Mouse (Mus musculus) forebrain, embryonic 11.5 days (tissue): ENCODE results near the gene Sec16a. TPM values are rescaled to one million over a fixed set of nuclear protein-coding genes. Genes with fewer than 3 reads are reported as not detected.
"Not testable (repeated sequence)": the region's sequence is repeated elsewhere in the genome, so short reads cannot be mapped to it uniquely, and the experiment has no call there.

Source experiments
- ATAC-seq: fragments of 200-750 bp; cut with Nextera tagmentation; replicated peaks from 2 replicates; pipeline ENCODE4 v1.8.0; 2017; ENCODE audit warnings: moderate TSS enrichment; ENCODE audit not compliant: low FRiP score
- DNase-seq: peaks from one replicate; pipeline ENCODE4 v3.0.0-alpha.2; 2017; ENCODE audit warnings: low spot score
- H3K27ac ChIP-seq: fragments of 300-500 bp; sonication (generic); 2 replicates; pipeline ENCODE4 v1.5.1; 2014; ENCODE audit warnings: low read depth, low read length
- H3K27me3 ChIP-seq: fragments of 300-500 bp; sonication (generic); 2 replicates; pipeline ENCODE4 v1.6.1; 2014; ENCODE audit warnings: mild to moderate bottlenecking, low read length, mixed read lengths; ENCODE audit not compliant: control insufficient read depth, insufficient read depth
- H3K36me3 ChIP-seq: fragments of 300-500 bp; sonication (generic); 2 replicates; pipeline ENCODE4 v1.6.1; 2014; ENCODE audit warnings: mild to moderate bottlenecking, low read length, moderate library complexity, mixed read lengths; ENCODE audit not compliant: control insufficient read depth, insufficient read depth
- H3K4me1 ChIP-seq: fragments of 300-500 bp; sonication (generic); replicated peaks from 2 replicates; pipeline ENCODE4 v1.6.1; 2014; ENCODE audit warnings: low read length, mixed read lengths; ENCODE audit not compliant: control insufficient read depth, insufficient read depth
- H3K4me2 ChIP-seq: fragments of 300-500 bp; sonication (generic); 2 replicates; pipeline ENCODE4 v1.6.1; 2014; ENCODE audit warnings: low read depth, mild to moderate bottlenecking, low read length, moderate library complexity, mixed read lengths; ENCODE audit not compliant: severe bottlenecking
- H3K4me3 ChIP-seq: fragments of 300-500 bp; sonication (generic); 2 replicates; pipeline ENCODE4 v1.5.1; 2014; ENCODE audit warnings: low read depth, low read length
- H3K9ac ChIP-seq: fragments of 300-500 bp; sonication (generic); 2 replicates; pipeline ENCODE4 v1.6.1; 2014; ENCODE audit warnings: low read length
- H3K9me3 ChIP-seq: fragments of 300-500 bp; sonication (generic); 2 replicates; pipeline ENCODE4 v1.6.1; 2016; ENCODE audit warnings: low read length, mixed read lengths; ENCODE audit not compliant: control insufficient read depth
- WGBS: fragments of 180-500 bp; shearing (Covaris S2); extraction: QIAGEN DNeasy Blood & Tissue Kit; methylation state at CpG from one replicate; pipeline ENCODE4 v1.1.7; 2014; 5-methylcytosine and 5-hydroxymethylcytosine counted together
- polyA plus RNA-seq: library from polyadenylated mRNA; unstranded; fragments of >200 nt; fragmentation: Nextera tagmentation; extraction: Ambion mirVana; gene quantifications from 2 replicates; pipeline ENCODE4 v1.2.1, GENCODE M21; 2014

Sec16a gene
- polyA plus RNA-seq, 1 experiment from 2014 or later, result 40.9 TPM

DNA sequence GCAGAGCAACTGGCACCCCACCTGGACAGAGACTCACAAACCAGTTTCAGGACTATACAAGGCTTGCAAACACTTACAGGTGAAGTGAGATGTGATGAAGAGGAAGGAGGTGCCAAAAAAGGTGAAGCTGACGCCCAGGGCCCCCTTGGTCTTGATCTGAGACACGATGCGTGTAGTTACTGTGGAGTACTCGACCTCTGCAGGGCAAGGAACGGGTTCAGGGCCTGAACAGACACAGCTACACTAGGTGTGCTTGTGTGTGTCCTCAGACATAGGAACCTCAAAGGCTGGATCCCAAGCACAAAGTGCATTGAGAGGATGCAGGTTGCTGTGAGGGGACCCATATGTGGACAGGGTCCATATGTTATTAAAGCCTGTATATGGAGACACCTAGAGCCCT is 44.7 kb downstream of the Sec16a start:
- 87% methylated on average over 5 of the region's 5 CpGs for WGBS
- Histone ChIP-seq H3K4me3 (no peak overlapping the region), H3K4me2 (no peak overlapping the region), H3K9ac (no peak overlapping the region), H3K4me1 (no peaks in the 10 kb centered on the region), H3K27ac (no peak overlapping the region), H3K27me3 (no peaks in the 10 kb centered on the region), H3K9me3 (no peaks in the 10 kb centered on the region), H3K36me3 (peaks cover 19% of the 10 kb centered on the region)
- DNase-seq (no peak), ATAC-seq (no peak)

DNA sequence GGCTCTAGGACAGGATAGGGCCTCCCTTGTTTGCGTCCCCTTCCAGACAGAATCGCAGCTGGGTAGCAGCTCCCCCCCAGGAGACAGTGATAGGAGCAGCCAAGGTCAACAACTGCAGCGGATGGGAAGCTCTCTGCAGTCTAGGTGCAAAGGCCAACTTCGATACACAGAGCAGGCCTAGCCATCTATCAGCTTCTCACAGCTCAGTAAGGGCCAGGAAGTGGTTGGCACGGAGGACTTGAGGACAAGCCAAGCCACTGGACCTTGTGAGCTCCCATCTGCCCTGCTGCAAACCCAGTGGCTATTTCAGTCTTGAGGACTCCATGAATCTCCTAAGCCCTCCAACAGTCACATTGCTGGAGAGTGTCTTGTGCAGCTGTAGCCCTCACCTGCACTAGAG is 45.4 kb downstream of the Sec16a start:
- Histone ChIP-seq H3K27ac (no peak overlapping the region), H3K4me3 (no peak overlapping the region), H3K9ac (no peak overlapping the region), H3K36me3 (peaks cover 25% of the 10 kb centered on the region), H3K4me1 (no peaks in the 10 kb centered on the region), H3K27me3 (no peaks in the 10 kb centered on the region), H3K9me3 (no peaks in the 10 kb centered on the region), H3K4me2 (no peak overlapping the region)
- ATAC-seq (no peak), DNase-seq (no peak)
- WGBS, result 90% methylated on average over 5 of the region's 5 CpGs

DNA sequence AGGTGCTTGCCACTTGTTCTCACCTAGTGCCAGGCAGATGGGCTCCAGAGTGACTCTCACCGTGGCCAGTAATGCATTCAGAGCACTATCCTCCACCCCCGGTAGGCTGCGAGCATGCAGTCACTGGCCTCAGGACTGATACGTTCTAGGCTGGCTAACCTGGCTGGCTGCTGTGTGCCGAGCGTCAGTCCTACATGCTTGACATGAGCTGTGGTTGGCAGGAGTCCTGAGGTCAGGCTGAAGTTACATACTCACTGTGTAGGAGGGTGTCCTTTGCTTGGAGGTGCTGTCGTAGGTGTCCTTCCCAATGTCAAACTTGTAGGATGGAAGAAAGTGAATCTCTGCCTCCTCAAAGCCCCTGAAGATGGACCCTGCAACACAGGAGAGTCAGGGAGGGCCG is 46.0 kb downstream of the Sec16a start:
- ATAC-seq (no peak), DNase-seq (no peak)
- Histone ChIP-seq H3K4me2 (no peak overlapping the region), H3K4me1 (no peaks in the 10 kb centered on the region), H3K27me3 (no peaks in the 10 kb centered on the region), H3K27ac (no peak overlapping the region), H3K36me3 (peaks cover 29% of the 10 kb centered on the region), H3K4me3 (no peak overlapping the region), H3K9ac (no peak overlapping the region), H3K9me3 (no peaks in the 10 kb centered on the region)
- WGBS, result 87% methylated on average over 8 of the region's 8 CpGs

DNA sequence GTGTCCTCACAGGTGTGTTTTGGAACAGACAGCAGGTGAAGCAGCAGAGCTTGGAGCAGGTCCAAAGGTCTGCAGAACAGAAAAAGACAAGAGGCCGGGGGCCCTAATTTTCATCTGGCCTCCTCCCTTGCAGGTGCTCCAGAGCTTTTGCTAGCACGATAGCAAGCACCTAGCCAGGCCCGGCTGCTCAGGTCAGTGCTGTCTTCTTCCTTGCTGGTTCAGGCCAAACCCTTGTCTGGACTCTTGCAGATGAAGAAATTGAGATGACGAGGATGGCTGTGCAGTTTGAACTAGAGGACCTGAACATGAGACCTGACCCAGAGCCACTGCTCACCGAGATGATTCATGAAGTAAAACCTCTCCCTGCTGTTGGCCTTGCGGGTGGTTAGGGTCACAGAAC is 53.4 kb downstream of the Sec16a start:
- Histone ChIP-seq H3K9me3 (no peaks in the 10 kb centered on the region), H3K27ac (no peak overlapping the region), H3K4me1 (peaks cover 11% of the 10 kb centered on the region; the same call in 1 of the 2 replicates), H3K9ac (no peak overlapping the region), H3K36me3 (peaks cover 41% of the 10 kb centered on the region), H3K4me2 (no peak overlapping the region), H3K27me3 (no peaks in the 10 kb centered on the region; the same call in 1 of the 2 replicates), H3K4me3 (no peak overlapping the region)
- no peak for ATAC-seq
- 93% methylated on average over 6 of the region's 6 CpGs for WGBS
- DNase-seq, result no peak

DNA sequence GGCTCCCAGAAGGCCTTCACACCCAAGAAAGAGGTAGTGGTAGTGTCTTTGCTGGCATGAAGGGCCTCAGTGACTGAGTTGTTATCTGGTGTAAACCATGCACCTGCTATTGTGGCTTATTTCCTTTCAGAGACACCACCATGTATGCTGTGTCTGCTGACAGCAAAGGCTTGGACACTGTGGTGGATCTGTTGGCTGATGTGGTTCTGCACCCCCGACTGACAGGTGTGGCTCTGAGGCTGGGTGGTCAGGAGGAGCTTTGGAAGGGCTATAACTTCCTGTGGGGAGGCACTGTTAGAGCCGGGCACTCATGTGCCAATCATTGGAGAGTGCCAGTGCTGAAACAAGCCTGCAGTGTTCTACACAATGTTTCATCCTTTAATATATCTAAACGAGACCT is 54.1 kb downstream of the Sec16a start:
- no peak overlapping the region for H3K27ac ChIP-seq
- 90% methylated on average over 3 of the region's 3 CpGs for WGBS
- no peaks in the 10 kb centered on the region for H3K9me3 ChIP-seq
- no peak overlapping the region for H3K4me2 ChIP-seq
- peaks cover 11% of the 10 kb centered on the region; the same call in 1 of the 2 replicates for H3K4me1 ChIP-seq
- no peak for ATAC-seq
- peaks cover 42% of the 10 kb centered on the region for H3K36me3 ChIP-seq
- H3K4me3 ChIP-seq, result no peak overlapping the region
- no peak for DNase-seq
- no peaks in the 10 kb centered on the region; the same call in 1 of the 2 replicates for H3K27me3 ChIP-seq
- H3K9ac ChIP-seq, result no peak overlapping the region

DNA sequence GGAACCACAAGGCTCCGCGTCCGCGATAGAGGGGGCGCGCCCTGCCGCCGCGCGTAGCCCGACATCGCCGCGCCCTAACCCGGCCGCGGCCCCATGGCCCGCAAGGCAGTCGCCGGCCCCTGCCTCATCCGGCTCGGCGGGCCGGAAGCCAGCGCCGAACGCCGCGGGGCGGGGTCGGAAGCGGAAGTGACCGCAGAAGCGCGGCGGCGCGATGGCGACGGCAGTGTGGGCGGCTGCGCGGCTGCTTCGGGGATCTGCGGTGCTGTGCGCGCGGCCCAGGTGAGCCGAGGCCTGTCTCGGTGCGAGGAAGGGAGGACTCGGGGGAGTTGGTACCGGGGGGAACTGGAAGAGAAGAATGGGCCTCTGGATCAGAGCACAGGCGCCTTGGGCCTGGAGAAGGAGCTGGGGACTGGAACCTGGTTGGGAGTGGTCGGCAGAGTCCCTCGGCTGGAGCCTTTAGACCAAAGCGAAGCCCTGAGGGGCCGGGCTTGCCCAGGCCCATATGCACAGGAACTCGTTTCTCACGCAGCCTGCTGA is 55.8 kb downstream of the Sec16a start, which contains the start of the genes Entr1 and Pmpca:
Entr1 (minus strand) TSS at position 163 of the 537 bp plus-strand sequence.
Pmpca (plus strand) TSS at position 186 of the 537 bp plus-strand sequence.
- ATAC-seq, result peak; percentile 93
- Histone ChIP-seq H3K36me3 (peaks cover 31% of the 10 kb centered on the region), H3K4me2 (peak within 1 kb of the TSS; percentile 94), H3K4me1 (peaks cover 11% of the 10 kb centered on the region; the same call in 1 of the 2 replicates), H3K27ac (peak within 1 kb of the TSS; percentile 62), H3K4me3 (peak within 1 kb of the TSS; percentile 97), H3K27me3 (no peaks in the 10 kb centered on the region; the same call in 1 of the 2 replicates), H3K9ac (peak within 1 kb of the TSS; percentile 85), H3K9me3 (no peaks in the 10 kb centered on the region)
- peak; percentile 90 for DNase-seq
- WGBS, result under 1% methylated on average over 58 of the region's 60 CpGs

DNA sequence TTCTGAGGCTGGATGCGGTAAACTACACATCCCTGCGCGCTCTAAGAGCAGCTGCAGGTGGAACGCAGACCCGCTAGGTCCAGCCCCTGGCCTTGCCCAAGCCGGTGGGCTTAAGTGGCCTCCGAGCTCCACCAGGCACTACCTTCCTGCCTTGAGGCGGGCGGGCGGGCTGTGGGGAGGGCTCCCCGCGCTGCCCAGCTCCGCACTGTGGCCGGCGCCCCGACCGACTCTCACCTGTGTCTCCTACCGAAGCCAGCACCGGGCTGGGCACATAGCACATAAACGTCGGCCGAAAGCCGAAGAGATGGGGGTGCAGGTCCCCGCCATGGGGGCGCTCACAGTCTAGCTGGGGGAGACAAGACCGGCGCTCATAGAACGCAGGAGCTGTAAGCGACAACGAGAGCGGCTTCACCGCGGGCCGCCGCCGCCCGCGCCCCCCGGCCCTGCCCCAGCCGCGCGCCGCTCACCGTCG is 56.3 kb downstream of the Sec16a start:
- WGBS, result under 1% methylated on average over 45 of the region's 45 CpGs
- ATAC-seq (peak; percentile 49), DNase-seq (peak; percentile 73)
- Histone ChIP-seq H3K27ac (peak overlapping the region; percentile 62), H3K27me3 (no peaks in the 10 kb centered on the region; the same call in 1 of the 2 replicates), H3K4me1 (peaks cover 11% of the 10 kb centered on the region; the same call in 1 of the 2 replicates), H3K4me2 (peak overlapping the region; percentile 94), H3K4me3 (peak overlapping the region; percentile 97), H3K36me3 (peaks cover 28% of the 10 kb centered on the region), H3K9ac (peak overlapping the region; percentile 85), H3K9me3 (no peaks in the 10 kb centered on the region)

DNA sequence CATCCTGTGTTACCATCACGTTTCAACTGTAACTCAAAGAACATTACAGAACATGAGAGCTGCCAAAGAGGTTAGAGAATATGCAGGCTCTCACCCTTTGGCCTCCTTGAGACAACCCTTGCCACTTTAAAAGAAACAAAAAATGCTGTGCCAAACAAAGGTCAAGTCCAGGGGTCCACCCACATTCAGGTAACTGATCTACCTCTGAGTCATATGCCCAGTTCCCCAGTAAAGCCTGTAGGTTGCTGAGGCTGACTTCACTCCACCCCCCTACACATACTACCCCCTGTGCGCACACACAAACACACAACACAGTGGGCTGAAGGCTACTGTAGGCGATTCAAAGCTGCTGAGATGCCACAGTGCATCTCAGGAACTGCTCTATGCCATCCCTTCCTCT is 57.3 kb downstream of the Sec16a start:
- H3K9ac ChIP-seq, result no peak overlapping the region
- peaks cover 11% of the 10 kb centered on the region; the same call in 1 of the 2 replicates for H3K4me1 ChIP-seq
- 90% methylated on average over 3 of the region's 3 CpGs for WGBS
- peaks cover 22% of the 10 kb centered on the region for H3K36me3 ChIP-seq
- H3K4me2 ChIP-seq, result peak overlapping the region; percentile 94; the same call in 1 of the 2 replicates
- no peaks in the 10 kb centered on the region; the same call in 1 of the 2 replicates for H3K27me3 ChIP-seq
- ATAC-seq, result no peak
- H3K9me3 ChIP-seq, result no peaks in the 10 kb centered on the region
- H3K4me3 ChIP-seq, result no peak overlapping the region
- DNase-seq, result no peak
- H3K27ac ChIP-seq, result no peak overlapping the region

DNA sequence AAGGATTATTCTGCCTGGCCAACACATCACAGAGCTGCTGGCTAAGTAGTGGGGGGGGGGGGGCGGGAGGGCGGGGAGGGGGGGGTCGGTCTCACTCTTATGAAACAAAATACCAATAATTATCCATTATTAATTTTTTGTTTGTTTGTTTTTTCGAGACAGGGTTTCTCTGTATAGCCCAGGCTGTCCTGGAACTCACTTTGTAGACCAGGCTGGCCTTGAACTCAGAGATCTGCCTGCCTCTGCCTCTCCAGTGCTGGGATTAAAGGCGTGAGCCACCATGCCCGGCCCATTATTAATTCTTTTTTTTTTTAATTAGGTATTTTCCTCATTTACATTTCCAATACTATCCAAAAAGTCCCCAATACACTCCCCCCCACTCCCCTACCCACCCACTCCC is 64.1 kb downstream of the Sec16a start:
- H3K9me3 ChIP-seq, H3K4me1 ChIP-seq, H3K27me3 ChIP-seq, H3K36me3 ChIP-seq, DNase-seq, H3K27ac ChIP-seq: not testable (repeated sequence)
- 36% methylated on average over 6 of the region's 6 CpGs for whole genome bisulfite sequencing
- Histone ChIP-seq H3K9ac (peak overlapping the region; percentile 75), H3K4me2 (peak overlapping the region; percentile 93), H3K4me3 (peak overlapping the region; percentile 82)
- peak; percentile 28; the same call in 1 of the 2 replicates for ATAC-seq
